24 mouse cellular contexts compared by ENCODE assay signal in the genomic region with DNA sequence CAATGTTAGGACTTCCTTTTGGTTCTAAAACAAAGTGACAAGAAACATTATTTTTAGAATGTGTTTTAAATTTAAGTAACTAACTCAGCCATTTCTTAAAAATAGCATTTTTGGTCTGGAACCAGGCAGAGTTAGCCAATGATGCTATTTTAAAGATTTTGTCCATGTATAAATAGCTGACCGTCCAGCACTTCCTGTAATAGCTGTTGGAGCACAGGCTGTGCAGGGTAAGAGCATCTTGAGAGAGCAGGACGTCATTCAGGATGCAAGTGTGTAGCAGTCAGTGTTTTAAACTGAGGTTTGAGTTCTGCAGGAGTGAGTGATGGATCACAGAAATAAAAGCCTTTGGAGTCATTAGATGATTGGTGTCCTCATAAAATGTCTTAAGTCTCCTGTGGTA. TPM values are rescaled to one million over a fixed set of nuclear protein-coding genes. Genes with fewer than 3 reads are reported as not detected.
DNase-seq lines count a peak whose midpoint lies in the region; ATAC-seq and TF ChIP-seq lines count a peak whose summit lies in the region.
"Had no signal": no experiment of that assay in that cellular context is flagged by ENCODE, and none has a peak within 500 bp of the region (broad histone marks: within the 10 kb centered on the region; RNA-seq: fewer than 3 reads in every experiment).

No protein-coding gene starts in this region.

- intact Hi-C loops in gastrocnemius, adult 2 months (cut with DNase I), result no loop called here

- no peaks in the 10 kb centered on the region for H3K9me3 ChIP-seq in heart, embryonic 16.5 days (replicated peaks; ENCODE audit: control insufficient read depth, low read length)
- no peaks in the 10 kb centered on the region for H3K9me3 ChIP-seq in megakaryocyte, embryonic 14.5 days
- H3K9me3 ChIP-seq: embryonic facial prominence, embryonic 15.5 days; hindbrain, embryonic 15.5 days; limb, embryonic 13.5 days; liver, embryonic 12.5 days; midbrain, embryonic 15.5 days; neural tube, embryonic 12.5 days had no signal

- no peak overlapping the region for H3K4me3 ChIP-seq in gastrocnemius, adult 2 months
- H3K4me3 ChIP-seq in heart, embryonic 16.5 days (ENCODE audit: low read length), result no peak overlapping the region
- H3K4me3 ChIP-seq in megakaryocyte, embryonic 14.5 days (replicated peaks), result peak overlapping the region; percentile 57
- H3K4me3 ChIP-seq: embryonic facial prominence, embryonic 15.5 days; hindbrain, embryonic 15.5 days; limb, embryonic 13.5 days; liver, embryonic 12.5 days; midbrain, embryonic 15.5 days; neural tube, embryonic 12.5 days had no signal

- H3K4me1 ChIP-seq in heart, embryonic 16.5 days (ENCODE audit: control insufficient read depth, insufficient read depth, low read length), result peaks cover 6% of the 10 kb centered on the region; the same call in 1 of the 2 replicates
- H3K4me1 ChIP-seq in megakaryocyte, embryonic 14.5 days, result peaks cover 81% of the 10 kb centered on the region
- H3K4me1 ChIP-seq: hindbrain, embryonic 15.5 days; midbrain, embryonic 15.5 days had no signal

- DNase-seq in gastrocnemius, adult 2 months, result no peak
- no peak for DNase-seq in gastrocnemius, postnatal 4 days (ENCODE audit: low spot score in 2 of 2)
- no peak for DNase-seq in heart, adult 9 months (ENCODE audit: low spot score in 2 of 2)
- no peak for DNase-seq in adrenal gland, adult (ENCODE audit: inconsistent age in 2 of 2, low spot score in 1 of 2)
- DNase-seq: adrenal gland, postnatal 10 days; cerebellum, adult 8-10 months; gastrocnemius, postnatal 36 days; heart, postnatal 36 days; kidney, adult 8-10 months; kidney, postnatal 36 days; lung, adult 18-20 months; lung, postnatal 14 days; right cerebral cortex, postnatal 14 days had no signal

- H3K27ac ChIP-seq in gastrocnemius, adult 2 months, result peak overlapping the region; percentile 46
- no peak overlapping the region for H3K27ac ChIP-seq in heart, embryonic 16.5 days (ENCODE audit: low read length)
- H3K27ac ChIP-seq: embryonic facial prominence, embryonic 15.5 days; hindbrain, embryonic 15.5 days; limb, embryonic 13.5 days; liver, embryonic 12.5 days; midbrain, embryonic 15.5 days; neural tube, embryonic 12.5 days had no signal

- whole genome bisulfite sequencing in heart, embryonic 16.5 days, result 25% methylated on average over 2 of the region's 2 CpGs

- no peaks in the 10 kb centered on the region for H3K27me3 ChIP-seq in heart, embryonic 16.5 days (ENCODE audit: control insufficient read depth, insufficient read depth, low read length)
- no peaks in the 10 kb centered on the region for H3K27me3 ChIP-seq in megakaryocyte, embryonic 14.5 days (replicated peaks)
- H3K27me3 ChIP-seq: embryonic facial prominence, embryonic 15.5 days; hindbrain, embryonic 15.5 days; limb, embryonic 13.5 days; liver, embryonic 12.5 days; midbrain, embryonic 15.5 days; neural tube, embryonic 12.5 days had no signal

- no peak overlapping the region for H3K9ac ChIP-seq in heart, embryonic 16.5 days (ENCODE audit: low read length)
- H3K9ac ChIP-seq: embryonic facial prominence, embryonic 15.5 days; hindbrain, embryonic 15.5 days; limb, embryonic 13.5 days; liver, embryonic 12.5 days; midbrain, embryonic 15.5 days; neural tube, embryonic 12.5 days had no signal

- peak; percentile 37; the same call in 1 of the 2 replicates for ATAC-seq in heart, embryonic 16.5 days (replicated peaks; ENCODE audit: extremely low read depth, insufficient read depth, low FRiP score)
- no peak for ATAC-seq in megakaryocyte, adult 5-6 weeks (ENCODE audit: poor library complexity, severe bottlenecking)
- ATAC-seq: activated CD4-positive, CD25-positive, alpha-beta regulatory T cell, adult 4 months; forebrain, embryonic 14.5 days; liver, embryonic 12.5 days; midbrain, embryonic 15.5 days had no signal

- TF ChIP-seq CTCF in gastrocnemius, adult 2 months (IDR thresholded peaks at IDR 0.05), result no peak

- H3K36me3 ChIP-seq in heart, embryonic 16.5 days (ENCODE audit: control insufficient read depth, insufficient read depth), result no peaks in the 10 kb centered on the region
- peaks cover 11% of the 10 kb centered on the region for H3K36me3 ChIP-seq in megakaryocyte, embryonic 14.5 days (replicated peaks; ENCODE audit: low read length)
- H3K36me3 ChIP-seq: embryonic facial prominence, embryonic 15.5 days; hindbrain, embryonic 15.5 days; limb, embryonic 13.5 days; liver, embryonic 12.5 days; midbrain, embryonic 15.5 days; neural tube, embryonic 12.5 days had no signal

- no peak overlapping the region for H3K4me2 ChIP-seq in heart, embryonic 16.5 days (ENCODE audit: low read depth, low read length)
- H3K4me2 ChIP-seq: embryonic facial prominence, embryonic 15.5 days; hindbrain, embryonic 15.5 days; limb, embryonic 13.5 days; liver, embryonic 12.5 days; midbrain, embryonic 15.5 days; neural tube, embryonic 12.5 days had no signal

RNA-seq across cellular contexts. Expression of gene Cdk19, which starts 18.8 kb away (rescaled TPM):
- total RNA-seq in gastrocnemius, adult 2 months (2021), result 10 to 100 TPM in 1 of 2 experiments, 1 to 10 TPM in 1; 5.9 to 32.3 TPM
- 10 to 100 TPM in 1 of 2 experiments, 1 to 10 TPM in 1; 8.7 to 10.3 TPM for total RNA-seq in gastrocnemius, postnatal 4 days (2021)
- polyA plus RNA-seq in heart, embryonic 16.5 days (2015; fragmentation: Nextera tagmentation; extraction: Ambion mirVana), result 6.5 and 7.0 TPM in 2 replicates
- 4.8 and 7.2 TPM in 2 replicates for polyA plus RNA-seq in megakaryocyte, embryonic 14.5 days (2012; ENCODE audit: insufficient read depth, low replicate concordance)
- total RNA-seq in megakaryocyte, adult 5-6 weeks (2015), result 58.0 and 68.0 TPM in 2 replicates
- total RNA-seq in megakaryocyte, adult 5-6 weeks (2017), result 55.6 and 60.3 TPM in 2 replicates

RNA-seq across cellular contexts. Expression of gene Amd1, which starts 56.2 kb away (rescaled TPM):
- 100 to 1,000 TPM in 1 of 2 experiments, 10 to 100 TPM in 1; 94.9 to 998 TPM for total RNA-seq in gastrocnemius, adult 2 months (2021)
- total RNA-seq in gastrocnemius, postnatal 4 days (2021), result 10 to 100 TPM; 21.0 to 23.1 TPM
- 31.3 and 35.4 TPM in 2 replicates for polyA plus RNA-seq in heart, embryonic 16.5 days (2015; fragmentation: Nextera tagmentation; extraction: Ambion mirVana)
- 0.79 and 10.4 TPM in 2 replicates for polyA plus RNA-seq in megakaryocyte, embryonic 14.5 days (2012; ENCODE audit: insufficient read depth, low replicate concordance)
- total RNA-seq in megakaryocyte, adult 5-6 weeks (2015), result 62.7 and 67.7 TPM in 2 replicates
- 76.9 and 77.4 TPM in 2 replicates for total RNA-seq in megakaryocyte, adult 5-6 weeks (2017)
